Mouse (Mus musculus): ENCODE measurements around the gene Tgfbrap1. TPM values are rescaled to one million over a fixed set of nuclear protein-coding genes. Genes with fewer than 3 reads are reported as not detected.

The Tgfbrap1 gene
- polyA plus RNA-seq, 2 experiments, result 2.7 to 4.7 TPM

DNA sequence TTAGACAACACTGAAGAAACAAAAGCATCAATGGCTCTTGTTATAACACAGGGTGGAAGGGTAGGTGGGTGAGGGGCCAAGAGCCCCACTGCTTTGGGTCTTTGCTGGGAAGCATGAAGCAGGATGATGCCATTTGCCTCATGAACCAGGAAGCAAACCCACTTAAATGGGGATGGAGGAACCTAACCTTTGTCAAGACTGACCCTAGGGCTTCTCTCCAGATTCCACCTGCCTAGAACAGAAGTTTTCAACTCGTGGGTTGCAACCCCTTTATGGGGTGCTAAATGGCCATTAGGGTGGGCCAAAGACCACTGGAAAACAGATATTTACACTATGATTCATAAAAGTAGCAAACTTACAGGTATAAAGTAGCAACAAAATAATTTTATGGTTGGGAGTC lies 25.9 kb downstream of the Tgfbrap1 start:
- Histone ChIP-seq H3K27ac (no peak overlapping the region), H3K27me3 (ENCODE audit: control insufficient read depth, insufficient read depth, low read length) (no peaks in the 10 kb centered on the region), H3K4me2 (ENCODE audit: low read depth) (no peak overlapping the region), H3K4me1 (replicated peaks; ENCODE audit: control insufficient read depth in 2 of 2, insufficient read depth in 2 of 2, low read length in 1 of 2) (no peaks in the 10 kb centered on the region; a peak in 1 of 4 replicates), H3K9ac (replicated peaks) (no peak overlapping the region), H3K4me3 (ENCODE audit: insufficient read depth in 1 of 2, low read depth in 2 of 2, low read length in 2 of 2) (no peak overlapping the region), H3K36me3 (replicated peaks; ENCODE audit: control insufficient read depth, insufficient read depth, low read depth) (no peaks in the 10 kb centered on the region), H3K9me3 (ENCODE audit: control insufficient read depth, low read length) (no peaks in the 10 kb centered on the region)
- TF ChIP-seq EP300 (IDR thresholded peaks at IDR 0.05; ENCODE audit: low read depth) (no peak), CTCF (IDR thresholded peaks at IDR 0.05; ENCODE audit: low read depth) (no peak)
- ATAC-seq (ENCODE audit: insufficient read depth) (no peak), DNase-seq (ENCODE audit: low read depth in 3 of 3, low spot score in 3 of 3) (no peak)
- WGBS (ENCODE audit: insufficient replicate concordance), result 37% methylated on average over 1 of the region's 1 CpGs

DNA sequence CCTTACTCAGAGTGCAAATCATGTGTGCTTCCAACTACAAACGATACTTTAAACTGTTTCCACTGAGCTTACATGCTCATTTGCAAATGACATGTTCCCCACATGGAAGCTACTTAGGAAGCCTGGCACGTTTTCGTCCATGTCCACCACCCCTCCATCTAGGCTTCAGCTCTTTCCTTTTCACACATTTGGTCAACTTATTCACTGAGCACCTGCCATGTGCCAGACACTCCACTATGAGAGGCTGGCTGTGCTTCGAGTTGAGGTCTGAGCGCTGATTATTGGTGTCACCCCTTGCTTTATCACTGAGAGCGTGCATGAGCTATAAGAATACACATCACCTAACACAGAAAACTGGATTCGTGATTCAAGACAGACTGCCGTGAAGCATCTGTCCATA lies 26.4 kb downstream of the Tgfbrap1 start:
- Histone ChIP-seq H3K36me3 (replicated peaks; ENCODE audit: control insufficient read depth, insufficient read depth, low read depth) (no peaks in the 10 kb centered on the region), H3K9ac (replicated peaks) (no peak overlapping the region), H3K4me3 (ENCODE audit: insufficient read depth in 1 of 2, low read depth in 2 of 2, low read length in 2 of 2) (no peak overlapping the region), H3K9me3 (ENCODE audit: control insufficient read depth, low read length) (no peaks in the 10 kb centered on the region), H3K27ac (no peak overlapping the region), H3K27me3 (ENCODE audit: control insufficient read depth, insufficient read depth, low read length) (no peaks in the 10 kb centered on the region), H3K4me1 (replicated peaks; ENCODE audit: control insufficient read depth in 2 of 2, insufficient read depth in 2 of 2, low read length in 1 of 2) (no peaks in the 10 kb centered on the region; a peak in 1 of 4 replicates), H3K4me2 (ENCODE audit: low read depth) (no peak overlapping the region)
- 79% methylated on average over 8 of the region's 8 CpGs for WGBS (ENCODE audit: insufficient replicate concordance)
- DNase-seq (ENCODE audit: low read depth in 3 of 3, low spot score in 3 of 3), result no peak
- TF ChIP-seq EP300 (IDR thresholded peaks at IDR 0.05; ENCODE audit: low read depth), result no peak
- no peak for TF ChIP-seq CTCF (IDR thresholded peaks at IDR 0.05; ENCODE audit: low read depth)
- no peak for ATAC-seq (ENCODE audit: insufficient read depth)

DNA sequence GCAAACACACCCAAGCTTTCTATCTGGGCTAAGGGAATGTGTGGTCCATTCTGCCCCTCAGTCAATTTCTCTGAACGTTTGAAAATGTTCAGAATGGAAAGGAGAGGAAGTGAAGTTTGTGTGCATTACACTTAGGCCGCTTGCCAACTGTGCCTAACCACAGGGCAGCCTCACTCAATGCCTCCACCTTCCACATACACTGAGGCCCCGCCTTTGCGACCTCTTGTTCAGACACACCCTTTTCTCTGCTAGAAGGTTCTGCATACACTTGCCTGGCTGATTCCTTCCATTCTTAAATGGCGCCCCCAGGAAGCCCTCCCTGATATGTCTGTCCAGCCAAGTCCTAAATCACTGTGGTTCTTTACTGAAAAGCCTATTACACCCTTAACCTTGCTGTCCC lies 27.7 kb downstream of the Tgfbrap1 start:
- H3K4me2 ChIP-seq (ENCODE audit: low read depth), result no peak overlapping the region
- DNase-seq (ENCODE audit: low read depth in 3 of 3, low spot score in 3 of 3) (no peak), ATAC-seq (ENCODE audit: insufficient read depth) (no peak)
- no peaks in the 10 kb centered on the region for H3K9me3 ChIP-seq (ENCODE audit: control insufficient read depth, low read length)
- no peak for TF ChIP-seq CTCF (IDR thresholded peaks at IDR 0.05; ENCODE audit: low read depth)
- TF ChIP-seq EP300 (IDR thresholded peaks at IDR 0.05; ENCODE audit: low read depth), result no peak
- H3K4me3 ChIP-seq (ENCODE audit: insufficient read depth in 1 of 2, low read depth in 2 of 2, low read length in 2 of 2), result no peak overlapping the region
- no peaks in the 10 kb centered on the region; a peak in 1 of 4 replicates for H3K4me1 ChIP-seq (replicated peaks; ENCODE audit: control insufficient read depth in 2 of 2, insufficient read depth in 2 of 2, low read length in 1 of 2)
- no peak overlapping the region for H3K9ac ChIP-seq (replicated peaks)
- WGBS (ENCODE audit: insufficient replicate concordance), result 43% methylated on average over 5 of the region's 5 CpGs
- H3K27me3 ChIP-seq (ENCODE audit: control insufficient read depth, insufficient read depth, low read length), result no peaks in the 10 kb centered on the region
- no peak overlapping the region for H3K27ac ChIP-seq
- H3K36me3 ChIP-seq (replicated peaks; ENCODE audit: control insufficient read depth, insufficient read depth, low read depth), result no peaks in the 10 kb centered on the region

DNA sequence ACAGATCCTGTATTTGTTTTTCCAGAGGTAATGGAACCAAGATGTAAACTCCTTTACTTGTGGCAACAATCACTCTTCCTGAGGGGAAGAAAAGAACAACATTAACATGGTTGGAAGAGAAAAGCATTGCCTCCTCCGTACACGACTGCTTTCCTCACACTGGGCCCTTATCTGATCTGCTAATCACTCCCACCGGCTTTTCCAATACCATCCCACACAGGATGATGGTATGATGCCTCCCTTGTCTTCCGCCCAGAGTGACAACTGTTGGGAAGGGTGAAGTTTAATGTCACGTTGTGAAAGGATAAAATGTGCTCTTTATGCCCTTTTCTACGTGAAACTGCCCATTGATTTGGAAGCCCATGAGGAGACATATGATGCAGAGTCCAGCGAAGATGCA lies 30.9 kb downstream of the Tgfbrap1 start:
- H3K27me3 ChIP-seq (ENCODE audit: control insufficient read depth, insufficient read depth, low read length), result no peaks in the 10 kb centered on the region
- H3K4me3 ChIP-seq (ENCODE audit: insufficient read depth in 1 of 2, low read depth in 2 of 2, low read length in 2 of 2), result no peak overlapping the region
- H3K27ac ChIP-seq, result no peak overlapping the region
- 69% methylated on average over 7 of the region's 7 CpGs for WGBS (ENCODE audit: insufficient replicate concordance)
- H3K9ac ChIP-seq (replicated peaks), result no peak overlapping the region
- no peak overlapping the region for H3K4me2 ChIP-seq (ENCODE audit: low read depth)
- no peaks in the 10 kb centered on the region for H3K9me3 ChIP-seq (ENCODE audit: control insufficient read depth, low read length)
- H3K36me3 ChIP-seq (replicated peaks; ENCODE audit: control insufficient read depth, insufficient read depth, low read depth), result no peaks in the 10 kb centered on the region; the same call in 1 of the 2 replicates
- no peaks in the 10 kb centered on the region; a peak in 1 of 4 replicates for H3K4me1 ChIP-seq (replicated peaks; ENCODE audit: control insufficient read depth in 2 of 2, insufficient read depth in 2 of 2, low read length in 1 of 2)
- DNase-seq (ENCODE audit: low read depth in 3 of 3, low spot score in 3 of 3), result no peak
- ATAC-seq (ENCODE audit: insufficient read depth), result no peak
- TF ChIP-seq CTCF (IDR thresholded peaks at IDR 0.05; ENCODE audit: low read depth) (no peak), EP300 (IDR thresholded peaks at IDR 0.05; ENCODE audit: low read depth) (no peak)

DNA sequence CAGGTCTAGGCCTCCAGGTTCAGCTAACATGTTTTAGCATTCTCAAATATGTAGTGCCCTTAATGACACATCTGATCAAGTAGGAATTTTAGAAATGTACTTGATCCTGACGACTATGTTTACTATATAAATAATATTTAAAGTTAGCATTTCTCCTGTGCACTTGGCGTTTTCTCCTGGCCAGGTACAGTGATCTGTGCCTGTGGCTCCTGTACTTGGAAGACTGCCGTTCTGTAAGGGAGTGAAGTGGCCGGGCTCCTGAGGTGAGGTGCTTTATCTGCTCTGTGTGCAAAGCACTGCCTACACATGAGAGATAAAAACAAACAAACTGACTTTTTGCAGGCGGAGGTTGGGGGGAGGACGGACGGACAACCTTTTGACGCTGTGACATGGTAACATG lies 31.9 kb downstream of the Tgfbrap1 start:
- Histone ChIP-seq H3K27me3 (ENCODE audit: control insufficient read depth, insufficient read depth, low read length) (no peaks in the 10 kb centered on the region), H3K4me2 (ENCODE audit: low read depth) (no peak overlapping the region), H3K36me3 (replicated peaks; ENCODE audit: control insufficient read depth, insufficient read depth, low read depth) (no peaks in the 10 kb centered on the region; the same call in 1 of the 2 replicates), H3K27ac (no peak overlapping the region), H3K4me3 (ENCODE audit: insufficient read depth in 1 of 2, low read depth in 2 of 2, low read length in 2 of 2) (no peak overlapping the region), H3K4me1 (replicated peaks; ENCODE audit: control insufficient read depth in 2 of 2, insufficient read depth in 2 of 2, low read length in 1 of 2) (no peaks in the 10 kb centered on the region; a peak in 1 of 4 replicates), H3K9me3 (ENCODE audit: control insufficient read depth, low read length) (no peaks in the 10 kb centered on the region), H3K9ac (replicated peaks) (no peak overlapping the region)
- TF ChIP-seq CTCF (IDR thresholded peaks at IDR 0.05; ENCODE audit: low read depth) (no peak), EP300 (IDR thresholded peaks at IDR 0.05; ENCODE audit: low read depth) (no peak)
- WGBS (ENCODE audit: insufficient replicate concordance), result 68% methylated on average over 8 of the region's 8 CpGs
- ATAC-seq (ENCODE audit: insufficient read depth), result no peak
- DNase-seq (ENCODE audit: low read depth in 3 of 3, low spot score in 3 of 3), result no peak
